Mouse (Mus musculus) macrophage (primary cell): ENCODE results near the gene Osbp2. TPM values are rescaled to one million over a fixed set of nuclear protein-coding genes. Genes with fewer than 3 reads are reported as not detected.

Experiments used
- H3K27ac ChIP-seq: fragments of 350-480 bp; formaldehyde crosslinking; 2 replicates; pipeline ENCODE4 v1.9.0; 2021
- H3K36me3 ChIP-seq: fragments of 350-480 bp; formaldehyde crosslinking; 2 replicates; pipeline ENCODE4 v1.9.0; 2021; ENCODE audit errors: inconsistent target
- H3K4me3 ChIP-seq: fragments of 350-480 bp; formaldehyde crosslinking; 2 replicates; pipeline ENCODE4 v1.9.0; 2021; ENCODE audit errors: inconsistent target
- H3K79me2 ChIP-seq: fragments of 350-480 bp; formaldehyde crosslinking; 2 replicates; pipeline ENCODE4 v1.9.0; 2021; ENCODE audit errors: inconsistent target
- WGBS: methylation state at CpG from one replicate; pipeline ENCODE4 v1.1.7; 2026; ENCODE audit warnings: inconsistent platforms; ENCODE audit not compliant: missing documents; 5-methylcytosine and 5-hydroxymethylcytosine counted together
- polyA plus RNA-seq: library from polyadenylated mRNA; stranded (reverse); fragments of 250-400 nt; gene quantifications from 3 replicates; pipeline ENCODE4 v1.2.4, GENCODE M21; 2018; ENCODE audit warnings: inconsistent platforms

Gene Osbp2
- polyA plus RNA-seq, 1 experiment from 2014 or later: 28.2 TPM

DNA sequence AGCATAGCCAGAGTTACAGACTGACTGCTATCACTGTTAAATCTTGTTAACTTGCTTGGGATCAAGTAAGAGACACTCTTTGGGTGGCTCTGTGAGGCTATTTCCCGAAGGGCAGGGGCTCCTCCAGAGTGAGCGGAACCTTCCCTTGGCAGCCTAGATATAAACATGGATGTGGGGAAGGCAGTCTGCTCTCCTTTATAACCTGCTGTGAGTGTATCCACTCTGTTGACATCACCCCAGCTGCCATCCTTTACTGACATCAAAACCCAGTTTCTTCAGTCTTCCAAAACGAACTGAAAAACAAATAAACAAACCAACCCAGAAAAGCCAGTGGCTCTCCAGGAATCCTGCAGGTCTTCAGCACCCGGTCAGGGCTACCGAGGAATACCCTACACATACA, 39.6 kb downstream of the Osbp2 start:
- Histone ChIP-seq H3K36me3 (no peaks in the 10 kb centered on the region), H3K4me3 (no peak overlapping the region), H3K27ac (no peak overlapping the region), H3K79me2 (no peaks in the 10 kb centered on the region)
- 71% methylated on average over 3 of the region's 5 CpGs for WGBS

DNA sequence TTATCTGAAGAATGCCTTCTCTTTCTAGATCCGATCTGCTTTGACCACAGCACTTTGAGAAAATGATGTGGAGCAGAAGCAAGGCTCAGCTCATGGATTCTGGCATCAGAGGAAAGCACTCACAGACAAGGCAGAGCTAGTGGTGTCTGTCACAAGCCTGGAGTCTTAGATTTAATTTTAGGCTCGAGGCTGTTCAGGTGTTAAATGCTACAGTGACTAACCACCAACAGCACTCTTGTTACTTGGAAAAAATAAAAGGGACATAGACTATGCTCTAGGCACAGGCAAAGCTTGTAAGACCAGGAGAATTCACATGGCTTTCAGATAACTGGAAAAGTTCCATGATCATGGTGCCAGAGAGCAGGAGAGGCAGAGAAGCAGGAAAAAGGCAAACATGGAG, 40.3 kb downstream of the Osbp2 start:
- no peak overlapping the region for H3K27ac ChIP-seq
- WGBS: 69% methylated on average over 2 of the region's 2 CpGs
- no peaks in the 10 kb centered on the region for H3K79me2 ChIP-seq
- H3K4me3 ChIP-seq: no peak overlapping the region
- no peaks in the 10 kb centered on the region for H3K36me3 ChIP-seq

DNA sequence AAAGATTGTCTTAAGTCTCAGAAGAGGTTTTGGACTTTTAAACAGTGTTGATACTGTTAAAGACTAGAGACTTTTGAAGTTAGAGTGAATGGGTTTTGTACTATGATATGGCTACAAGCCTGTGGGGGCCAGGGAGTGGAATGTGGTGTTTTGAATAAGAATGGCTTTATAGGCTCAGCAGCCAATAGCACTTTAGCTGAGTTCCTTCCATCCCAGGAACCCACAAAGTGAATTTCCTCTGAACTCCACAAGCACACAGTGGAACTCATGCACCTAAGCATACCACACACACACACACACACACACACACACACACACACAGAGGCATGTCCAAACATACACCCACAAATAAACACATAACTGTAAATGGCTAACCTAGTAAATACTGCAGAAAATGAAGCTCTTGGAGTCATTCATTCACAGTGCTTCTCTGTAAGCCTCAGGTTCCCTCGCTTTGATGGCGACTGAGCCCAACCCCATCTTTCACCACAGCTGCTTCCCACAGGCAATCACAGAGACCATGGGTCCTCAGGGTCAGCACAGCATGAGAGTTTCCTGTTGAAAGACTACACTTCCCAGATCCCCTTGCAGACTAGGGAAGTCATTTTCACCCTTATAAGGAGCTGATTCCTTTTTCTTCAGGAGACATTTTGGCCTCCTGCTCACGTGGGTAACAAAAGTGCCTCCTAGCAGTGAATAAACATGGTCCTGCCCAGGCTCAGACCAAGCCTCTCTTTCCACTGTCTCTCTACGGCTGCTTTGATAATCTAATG, 45.5 kb downstream of the Osbp2 start:
- Histone ChIP-seq H3K36me3 (no peaks in the 10 kb centered on the region), H3K4me3 (no peak overlapping the region), H3K27ac (no peak overlapping the region), H3K79me2 (no peaks in the 10 kb centered on the region)
- WGBS: 50% methylated on average over 4 of the region's 4 CpGs

DNA sequence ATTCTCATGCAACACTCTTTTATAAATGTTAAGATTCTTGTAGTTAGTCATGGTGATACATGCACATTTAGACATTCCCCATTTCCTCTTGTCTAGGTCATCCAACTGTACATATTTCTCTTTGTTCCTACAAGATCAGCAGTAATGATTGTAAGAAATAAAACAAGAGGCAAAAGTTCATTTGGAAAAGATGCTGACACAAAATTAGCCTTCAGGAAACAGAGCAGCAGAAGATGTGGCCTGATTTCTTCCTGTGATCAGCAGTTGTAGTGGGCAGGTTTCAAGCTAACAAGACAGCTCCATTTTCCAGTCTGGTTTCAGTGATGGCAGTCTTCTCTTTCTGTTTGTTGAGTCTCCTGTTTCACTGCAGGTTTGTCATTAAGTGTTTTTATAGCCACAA, 47.8 kb downstream of the Osbp2 start:
- Histone ChIP-seq H3K36me3 (no peaks in the 10 kb centered on the region), H3K79me2 (no peaks in the 10 kb centered on the region), H3K4me3 (no peak overlapping the region), H3K27ac (peak overlapping the region; percentile 80)

DNA sequence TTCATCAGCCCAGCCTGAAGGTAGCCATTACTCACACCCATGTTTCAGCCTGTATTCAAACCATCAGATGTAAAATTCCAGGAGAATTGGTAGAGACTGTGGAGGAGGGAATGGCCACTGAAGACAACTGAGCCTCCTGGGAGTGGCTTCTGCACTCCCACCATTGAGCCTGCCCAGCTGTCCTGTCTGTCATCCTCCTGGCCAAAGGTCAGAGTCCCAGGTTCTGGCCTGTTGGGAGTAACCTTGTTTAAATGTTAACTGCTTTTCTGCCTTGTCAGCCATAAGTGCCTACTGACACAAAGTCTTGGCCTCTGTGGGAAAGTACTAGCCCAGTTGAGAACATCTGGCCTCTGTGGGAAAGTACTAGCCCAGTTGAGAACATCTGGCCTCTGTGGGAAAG, 50.4 kb downstream of the Osbp2 start:
- Histone ChIP-seq H3K27ac (no peak overlapping the region), H3K4me3 (no peak overlapping the region), H3K36me3 (no peaks in the 10 kb centered on the region), H3K79me2 (no peaks in the 10 kb centered on the region)

DNA sequence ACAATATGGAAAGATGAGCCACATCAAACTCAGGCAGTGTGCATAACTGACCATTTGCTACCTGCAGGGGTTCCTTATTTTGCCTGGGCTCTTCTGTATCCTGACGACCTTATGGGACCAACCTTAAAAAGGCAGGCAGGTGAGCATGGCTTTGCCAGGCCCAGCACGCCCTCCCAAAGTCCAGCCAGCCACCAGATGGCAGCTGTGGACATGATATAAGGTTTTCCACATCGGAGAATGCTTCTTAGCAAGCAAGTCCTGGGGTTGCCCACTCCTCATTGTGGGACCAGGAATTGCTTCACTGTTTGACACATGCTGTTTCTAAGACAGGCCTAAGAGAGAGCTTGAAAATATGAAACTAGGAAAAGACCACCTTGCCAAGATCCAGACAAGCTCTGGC, 55.5 kb downstream of the Osbp2 start:
- no peak overlapping the region for H3K4me3 ChIP-seq
- WGBS: 66% methylated on average over 3 of the region's 3 CpGs
- no peaks in the 10 kb centered on the region for H3K36me3 ChIP-seq
- H3K79me2 ChIP-seq: no peaks in the 10 kb centered on the region
- H3K27ac ChIP-seq: no peak overlapping the region

DNA sequence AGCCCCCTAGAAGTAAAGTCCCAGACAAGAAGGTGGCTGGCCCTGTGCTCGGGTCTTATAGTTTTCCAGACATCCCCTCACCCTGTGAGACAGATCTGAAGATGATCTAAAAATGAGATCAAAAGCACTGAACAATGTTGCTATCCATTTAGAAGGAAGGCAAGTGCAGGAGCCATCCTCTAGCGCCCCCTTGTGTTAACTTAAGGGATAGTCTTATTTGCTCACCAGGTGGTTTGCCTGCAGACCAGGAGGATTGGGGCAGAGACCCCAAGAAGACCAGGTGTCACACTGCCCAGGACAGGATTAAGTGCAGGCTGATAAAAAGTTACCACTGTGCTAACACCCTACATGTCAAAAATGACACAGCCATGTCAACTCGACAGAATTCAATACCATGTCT, 58.3 kb downstream of the Osbp2 start:
- Histone ChIP-seq H3K36me3 (no peaks in the 10 kb centered on the region), H3K27ac (no peak overlapping the region), H3K4me3 (no peak overlapping the region), H3K79me2 (no peaks in the 10 kb centered on the region)
- 42% methylated on average over 3 of the region's 3 CpGs for WGBS

DNA sequence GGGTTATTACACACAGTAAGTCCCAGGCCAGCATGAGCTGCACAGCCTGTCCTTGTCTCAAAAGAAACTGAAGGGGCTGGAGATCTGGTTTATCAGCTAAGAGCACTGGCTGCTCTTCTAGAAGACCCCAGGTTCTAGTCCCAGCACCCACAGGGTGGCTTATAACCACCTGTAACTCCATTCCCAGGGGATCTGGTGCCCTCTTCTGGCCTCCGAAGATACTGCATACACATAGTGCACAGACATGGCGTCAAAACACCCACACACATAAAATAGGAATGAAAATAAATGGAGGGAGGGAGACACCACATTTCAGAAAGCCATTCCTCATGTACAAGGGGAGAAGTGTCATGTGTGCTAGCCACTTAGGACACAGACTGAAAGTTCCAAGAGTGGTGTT, 59.1 kb downstream of the Osbp2 start:
- Histone ChIP-seq H3K79me2 (no peaks in the 10 kb centered on the region), H3K4me3 (no peak overlapping the region), H3K27ac (no peak overlapping the region), H3K36me3 (no peaks in the 10 kb centered on the region)
- 95% methylated on average over 2 of the region's 2 CpGs for WGBS

DNA sequence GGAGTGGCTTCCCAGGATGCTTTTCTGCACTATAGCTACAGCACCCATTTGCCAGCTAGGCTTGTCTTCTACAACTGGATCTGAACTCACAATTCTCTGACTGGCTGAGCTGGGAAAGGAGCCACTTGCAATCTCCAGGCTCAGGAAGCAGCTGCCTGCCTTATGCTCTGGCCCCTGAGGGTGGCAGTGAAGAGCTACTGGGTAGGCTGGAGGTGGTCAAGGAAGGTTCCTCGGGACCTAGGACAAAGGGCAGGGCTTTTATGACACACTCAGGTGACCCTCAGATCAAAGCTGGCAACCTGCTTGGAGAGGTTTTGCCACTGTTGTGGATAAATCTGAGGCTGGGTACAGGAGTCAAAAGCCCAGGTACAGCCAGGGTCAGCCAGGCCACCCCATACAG, 61.6 kb downstream of the Osbp2 start:
- Histone ChIP-seq H3K27ac (no peak overlapping the region), H3K79me2 (no peaks in the 10 kb centered on the region), H3K36me3 (no peaks in the 10 kb centered on the region), H3K4me3 (no peak overlapping the region)
- 33% methylated on average over 1 of the region's 1 CpGs for WGBS

DNA sequence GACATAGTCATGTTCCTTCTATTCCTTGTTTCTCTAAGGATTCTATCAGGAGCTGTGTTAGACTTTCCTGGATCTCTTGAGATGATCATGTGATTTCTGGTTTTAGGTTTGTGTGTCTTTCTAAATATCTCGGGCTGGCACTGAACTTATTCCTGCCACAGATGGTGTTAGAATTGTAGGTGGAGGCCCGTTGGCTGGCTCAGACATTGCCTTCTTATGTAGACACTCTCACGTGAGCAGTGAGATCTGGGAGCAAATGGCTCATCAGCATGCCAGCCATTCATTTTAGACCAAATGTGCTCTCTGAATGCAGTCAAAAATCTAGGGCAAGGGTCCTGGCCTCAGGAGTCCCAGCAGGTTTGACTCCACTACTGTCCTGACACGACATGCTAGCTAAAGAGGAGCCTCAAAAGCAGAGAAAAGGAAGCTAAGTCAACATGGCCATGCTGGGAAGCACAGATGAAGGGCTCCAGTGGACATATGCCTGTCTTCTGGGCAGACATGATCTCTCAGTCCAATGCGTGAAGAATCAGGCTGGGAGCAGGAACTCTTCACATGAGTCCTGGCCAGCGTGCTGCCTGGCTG, 66.0 kb downstream of the Osbp2 start:
- Histone ChIP-seq H3K36me3 (no peaks in the 10 kb centered on the region), H3K79me2 (no peaks in the 10 kb centered on the region), H3K27ac (no peak overlapping the region), H3K4me3 (no peak overlapping the region)
- WGBS: 88% methylated on average over 6 of the region's 6 CpGs

DNA sequence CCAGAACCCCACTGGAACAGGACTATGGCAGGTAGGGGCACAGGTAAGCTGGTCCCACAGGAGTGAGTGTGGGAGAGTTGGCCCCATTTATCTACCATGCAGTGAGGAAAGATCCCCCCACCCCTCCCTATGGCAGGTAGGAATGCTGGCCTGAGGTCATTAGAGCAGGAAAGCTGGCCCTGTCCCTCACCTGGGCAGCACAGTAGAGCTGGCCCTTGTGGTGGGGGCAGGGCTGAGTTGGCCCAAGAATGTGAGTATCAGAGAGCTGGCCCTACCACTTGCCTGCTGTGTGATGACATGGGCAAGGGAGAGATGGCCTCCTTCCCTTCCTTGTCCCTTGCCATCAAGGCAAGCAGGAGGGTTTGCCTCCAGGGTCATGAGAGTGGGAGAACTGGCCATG, 73.0 kb downstream of the Osbp2 start:
- H3K27ac ChIP-seq: no peak overlapping the region
- H3K4me3 ChIP-seq: no peak overlapping the region
- no peaks in the 10 kb centered on the region for H3K79me2 ChIP-seq
- no peaks in the 10 kb centered on the region for H3K36me3 ChIP-seq

DNA sequence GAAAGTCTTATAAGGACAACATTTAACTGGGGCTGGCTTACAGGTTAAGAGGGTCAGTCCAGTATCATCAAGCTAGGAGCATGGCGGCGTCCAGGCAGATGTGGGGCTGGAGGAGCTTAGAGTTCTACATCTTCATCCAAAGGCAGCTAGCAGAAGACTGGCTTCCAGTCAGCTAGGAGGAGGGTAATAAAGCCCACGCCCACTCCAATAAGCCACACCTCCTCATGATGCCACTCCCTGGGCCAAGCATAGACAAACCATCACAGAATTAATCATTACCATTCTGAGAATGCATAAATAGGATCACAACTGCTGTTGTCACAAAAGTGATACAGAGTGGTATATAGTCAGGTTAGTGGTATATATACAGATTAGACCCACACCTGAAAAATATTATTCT, 73.8 kb downstream of the Osbp2 start:
- H3K36me3 ChIP-seq: no peaks in the 10 kb centered on the region
- no peak overlapping the region for H3K27ac ChIP-seq
- no peak overlapping the region for H3K4me3 ChIP-seq
- WGBS: 86% methylated on average over 3 of the region's 3 CpGs
- no peaks in the 10 kb centered on the region for H3K79me2 ChIP-seq

DNA sequence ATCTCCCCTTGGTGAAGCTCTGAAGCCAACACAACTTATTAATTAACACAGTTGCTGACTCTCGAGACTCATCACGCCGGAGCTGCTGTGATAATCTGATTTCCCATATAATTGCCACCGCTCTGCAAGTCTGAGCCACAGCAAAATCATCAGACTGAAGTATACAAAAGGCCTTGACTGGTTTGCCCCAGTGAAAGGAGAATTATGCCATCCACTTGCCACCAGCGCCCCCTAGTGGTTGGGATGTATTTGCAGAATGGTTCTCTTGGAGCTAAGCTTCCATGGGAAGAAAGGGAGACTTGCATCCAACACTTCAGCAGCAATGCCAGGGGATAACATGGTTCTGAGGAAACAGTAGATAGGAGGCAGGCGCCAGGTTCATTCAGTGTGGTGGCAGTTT, 77.1 kb downstream of the Osbp2 start:
- H3K79me2 ChIP-seq: no peaks in the 10 kb centered on the region
- WGBS: 44% methylated on average over 6 of the region's 6 CpGs
- H3K27ac ChIP-seq: no peak overlapping the region
- no peaks in the 10 kb centered on the region for H3K36me3 ChIP-seq
- no peak overlapping the region for H3K4me3 ChIP-seq

DNA sequence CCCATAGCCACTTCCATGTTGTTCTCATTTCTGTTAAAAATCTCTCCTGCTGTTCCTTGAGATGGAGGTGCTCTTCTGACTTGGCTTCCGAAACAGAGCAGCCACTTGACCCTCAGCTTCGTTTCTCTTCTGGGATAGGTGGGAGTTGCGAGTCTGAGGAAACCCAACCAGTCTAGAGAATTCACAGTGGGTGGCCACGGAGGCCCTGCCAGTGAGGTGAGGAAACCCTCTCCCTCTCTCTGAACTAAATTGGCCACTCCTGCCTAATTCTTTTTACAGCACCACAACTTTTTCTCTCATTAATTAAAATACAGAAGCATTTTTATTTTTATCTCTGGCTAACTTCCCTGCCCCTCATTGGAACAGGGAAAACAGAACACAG, 88.4 kb downstream of the Osbp2 start:
- Histone ChIP-seq H3K36me3 (no peaks in the 10 kb centered on the region), H3K27ac (no peak overlapping the region), H3K4me3 (no peak overlapping the region), H3K79me2 (no peaks in the 10 kb centered on the region)
- 54% methylated on average over 4 of the region's 4 CpGs for WGBS

DNA sequence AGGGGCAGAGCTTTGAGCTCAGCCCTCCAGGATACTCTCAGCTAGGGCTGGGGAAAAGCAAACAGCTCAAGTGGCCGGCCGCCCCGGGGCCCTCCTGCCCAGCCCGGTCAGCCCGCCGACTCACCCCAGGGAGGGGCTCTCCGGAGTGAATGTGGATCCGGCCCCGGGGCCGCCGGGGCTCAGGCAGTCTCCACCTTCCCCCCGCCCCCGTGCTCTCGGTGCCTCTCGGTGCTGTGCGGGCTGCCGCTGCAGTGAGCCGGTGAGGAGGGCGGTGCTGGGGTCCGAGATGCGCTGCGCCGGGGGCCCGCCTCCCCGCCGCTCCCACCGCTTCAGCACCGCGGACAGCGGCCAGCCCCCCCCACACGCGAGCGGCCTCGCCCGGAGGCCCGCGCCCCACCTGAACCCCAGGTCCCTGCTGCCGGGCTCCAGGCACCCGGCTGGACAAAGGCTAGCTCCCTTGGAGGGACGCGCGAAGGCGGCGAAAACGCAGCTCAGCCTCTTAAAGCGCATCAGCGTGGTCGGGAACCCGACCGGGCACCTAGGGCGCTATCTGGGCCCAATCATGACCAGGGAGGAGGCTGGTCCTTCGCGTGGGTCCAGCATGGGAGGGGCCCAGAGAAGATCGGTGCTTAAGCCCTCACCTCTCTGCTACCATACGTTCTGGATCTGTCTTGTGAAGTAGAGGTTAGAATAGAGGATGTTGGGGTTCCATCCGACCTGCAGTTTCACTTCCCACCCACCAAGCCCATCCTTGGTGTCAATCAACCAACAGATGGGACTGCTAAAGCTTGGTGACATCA, 89.0 kb downstream of the Osbp2 start:
- no peaks in the 10 kb centered on the region for H3K36me3 ChIP-seq
- no peaks in the 10 kb centered on the region for H3K79me2 ChIP-seq
- WGBS: 5% methylated on average over 56 of the region's 56 CpGs
- no peak overlapping the region for H3K27ac ChIP-seq
- H3K4me3 ChIP-seq: no peak overlapping the region
